Mouse (Mus musculus): ENCODE data around the gene Dmbx1.

Dmbx1 gene

GRCm38 (mm10) chr4:115886875-115887274, 52.9 kb downstream of the Dmbx1 start:
- DNase-seq (ENCODE audit: low spot score in 2 of 2) = no peak

GRCm38 (mm10) chr4:115885846-115886245, 53.9 kb downstream of the Dmbx1 start:
- DNase-seq (ENCODE audit: low spot score in 2 of 2) = no peak

- DNase-seq (ENCODE audit: low spot score in 2 of 2) = no peak
Measured at GRCm38 (mm10) chr4:115884022-115884421, 55.7 kb downstream of the Dmbx1 start, which contains the start of gene Kncn. Gene Kncn, plus strand, starts transcription at chr4:115884400.

DNA sequence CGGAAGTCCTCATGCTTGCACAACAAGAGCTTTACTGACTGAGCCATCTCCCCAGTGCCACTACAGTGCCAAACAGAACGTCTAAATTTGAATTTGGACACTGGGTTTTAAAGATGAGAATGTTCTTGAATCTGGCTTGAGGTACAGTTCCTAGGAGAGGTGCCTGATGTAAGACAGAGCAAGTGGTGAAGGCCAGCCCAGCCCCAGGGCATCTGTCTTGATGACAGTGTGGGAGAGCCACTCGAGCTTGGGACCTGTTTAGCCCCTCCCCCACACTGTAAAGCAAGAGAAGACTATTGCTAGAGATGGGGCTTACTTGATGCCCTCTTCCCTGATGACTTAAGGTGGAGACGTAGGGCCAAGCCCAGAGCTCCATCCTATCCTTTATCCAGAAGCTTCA, 57.5 kb downstream of the Dmbx1 start:
- no peak for DNase-seq (ENCODE audit: low spot score in 2 of 2)

- no peak for DNase-seq (ENCODE audit: low spot score in 2 of 2)
Measured at GRCm38 (mm10) chr4:115881183-115881582, 58.5 kb downstream of the Dmbx1 start.

DNA sequence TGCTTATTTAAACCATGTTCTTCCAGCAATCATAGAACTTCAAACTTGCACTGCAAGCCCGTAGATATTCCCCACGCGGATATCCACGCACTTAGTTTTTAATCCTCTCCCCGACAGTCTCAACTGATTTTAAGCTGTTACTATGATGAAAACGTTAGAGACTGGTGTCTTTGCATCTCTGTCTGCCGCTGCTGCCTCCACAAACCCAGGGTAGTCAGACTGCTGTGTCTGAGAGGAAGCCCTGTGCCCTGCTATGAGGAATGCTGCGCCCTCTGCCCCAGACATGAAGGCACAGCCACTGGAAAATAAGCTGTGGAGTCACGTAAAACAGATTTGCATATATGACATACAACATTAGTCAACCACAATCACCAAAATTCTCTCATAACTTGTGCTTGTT, 60.9 kb downstream of the Dmbx1 start:
- DNase-seq (ENCODE audit: low spot score in 2 of 2) = no peak

- DNase-seq (ENCODE audit: low spot score in 2 of 2) = no peak
Measured at GRCm38 (mm10) chr4:115878216-115878678, 61.5 kb downstream of the Dmbx1 start.

- DNase-seq (ENCODE audit: low spot score in 2 of 2) = no peak
Measured at GRCm38 (mm10) chr4:115873231-115873630, 66.5 kb downstream of the Dmbx1 start.

- DNase-seq (ENCODE audit: low spot score in 2 of 2) = no peak
Measured at GRCm38 (mm10) chr4:115869512-115870210, 70.1 kb downstream of the Dmbx1 start.
